Mouse (Mus musculus) forebrain, embryonic 12.5 days (tissue): ENCODE measurements at regions not wholly inside any gene's neighbourhood (a gene's known extent, or its start where the extent isn't known, plus 50 kb on each side); places are given as distances from the start of the nearest gene placed in this dataset.
"Not testable (repeated sequence)": the region's sequence is repeated elsewhere in the genome, so short reads cannot be mapped to it uniquely, and the experiment has no call there.

Source experiments
- ATAC-seq: fragments of 200-750 bp; cut with Nextera tagmentation; 2 replicates; pipeline ENCODE4 v1.8.0; 2017; ENCODE audit warnings: moderate TSS enrichment; ENCODE audit not compliant: low FRiP score
- H3K27ac ChIP-seq: fragments of 300-500 bp; sonication (generic); 2 replicates; pipeline ENCODE4 v1.5.1; 2016; ENCODE audit warnings: mild to moderate bottlenecking
- H3K27me3 ChIP-seq: fragments of 300-500 bp; sonication (generic); 2 replicates; pipeline ENCODE4 v1.6.1; 2016; ENCODE audit warnings: mild to moderate bottlenecking
- H3K36me3 ChIP-seq: fragments of 300-500 bp; sonication (generic); replicated peaks from 2 replicates; pipeline ENCODE4 v1.6.1; 2016; ENCODE audit warnings: mild to moderate bottlenecking
- H3K4me1 ChIP-seq: fragments of 300-500 bp; sonication (generic); 2 replicates; pipeline ENCODE4 v1.6.1; 2016
- H3K4me2 ChIP-seq: fragments of 300-500 bp; sonication (generic); 2 replicates; pipeline ENCODE4 v1.6.1; 2016; ENCODE audit warnings: mild to moderate bottlenecking, moderate library complexity
- H3K4me3 ChIP-seq: fragments of 300-500 bp; sonication (generic); replicated peaks from 2 replicates; pipeline ENCODE4 v1.5.1; 2016; ENCODE audit warnings: mild to moderate bottlenecking
- H3K9ac ChIP-seq: fragments of 300-500 bp; sonication (generic); 2 replicates; pipeline ENCODE4 v1.6.1; 2016; ENCODE audit warnings: mild to moderate bottlenecking
- H3K9me3 ChIP-seq: fragments of 300-500 bp; sonication (generic); 2 replicates; pipeline ENCODE4 v1.6.1; 2016
- WGBS: fragments of 180-500 bp; shearing (Covaris S2); methylation state at CpG from one replicate; pipeline ENCODE4 v1.1.7; 2016; 5-methylcytosine and 5-hydroxymethylcytosine counted together

- Histone ChIP-seq H3K27me3 (no peaks in the 10 kb centered on the region), H3K4me2 (no peak overlapping the region), H3K27ac (no peak overlapping the region), H3K4me3 (no peak overlapping the region), H3K9ac (no peak overlapping the region), H3K36me3 (no peaks in the 10 kb centered on the region), H3K4me1 (no peaks in the 10 kb centered on the region), H3K9me3 (no peaks in the 10 kb centered on the region)
- 71% methylated on average over 8 of the region's 8 CpGs for WGBS
- ATAC-seq, result no peak
Observed at GRCm38 (mm10) chr15:90798056-90798455, 118.8 kb upstream of the Cpne8 start.

DNA sequence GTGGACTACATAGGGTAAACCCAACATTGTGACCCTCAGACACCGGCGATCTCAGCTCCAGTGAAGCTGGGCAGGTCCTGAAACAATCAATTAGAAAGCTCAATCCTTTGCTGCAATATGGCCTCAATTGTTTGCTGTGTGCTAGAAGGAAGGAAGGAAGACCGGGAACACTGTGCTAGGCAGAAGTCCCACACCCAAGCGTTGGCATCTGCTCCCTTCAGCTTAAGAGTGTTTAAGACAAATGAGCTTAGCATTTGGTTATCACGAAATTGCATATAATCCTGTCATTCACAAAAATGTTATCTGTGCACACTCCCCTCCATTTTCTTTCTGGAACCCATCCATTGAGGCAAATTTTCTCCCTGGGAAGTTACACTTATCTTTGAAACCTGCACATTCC is 110.7 kb upstream of the Cpne8 start:
- 81% methylated on average over 5 of the region's 5 CpGs for WGBS

DNA sequence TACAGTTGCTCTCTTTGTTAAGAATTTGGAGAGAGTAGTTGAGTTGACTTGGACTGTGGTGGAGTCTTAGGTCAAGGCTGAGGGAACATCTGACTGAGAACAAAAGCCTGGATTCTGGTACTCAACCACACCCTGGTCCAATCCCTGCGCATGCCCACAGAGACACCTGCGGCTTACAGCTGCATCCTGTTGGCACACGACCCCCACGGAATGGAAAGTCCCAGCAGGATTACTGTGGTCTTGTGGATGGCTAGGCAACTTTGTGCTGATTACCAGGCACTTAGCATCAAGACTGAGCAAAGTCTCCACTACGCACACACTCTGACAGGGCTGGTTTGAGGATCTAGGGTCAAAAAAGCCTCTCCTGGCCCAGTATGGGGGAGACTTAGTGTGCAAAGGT is 105.5 kb upstream of the Cpne8 start:
- Histone ChIP-seq H3K4me2 (no peak overlapping the region), H3K9me3 (no peaks in the 10 kb centered on the region), H3K36me3 (no peaks in the 10 kb centered on the region), H3K27me3 (no peaks in the 10 kb centered on the region), H3K4me1 (no peaks in the 10 kb centered on the region), H3K27ac (no peak overlapping the region), H3K9ac (no peak overlapping the region), H3K4me3 (no peak overlapping the region)
- 83% methylated on average over 5 of the region's 5 CpGs for WGBS
- ATAC-seq, result no peak

More for the DNA sequence above, 110.7 kb upstream of the Cpne8 start:
- Histone ChIP-seq H3K36me3 (no peaks in the 10 kb centered on the region), H3K9me3 (no peaks in the 10 kb centered on the region), H3K27ac (no peak overlapping the region), H3K9ac (no peak overlapping the region), H3K4me3 (no peak overlapping the region), H3K4me2 (no peak overlapping the region), H3K4me1 (no peaks in the 10 kb centered on the region), H3K27me3 (no peaks in the 10 kb centered on the region)
- no peak for ATAC-seq

GRCm38 (mm10) chr15:90767521-90767920 is 88.3 kb upstream of the Cpne8 start:
- Histone ChIP-seq H3K4me3 (no peak overlapping the region), H3K4me2 (no peak overlapping the region), H3K27ac (no peak overlapping the region), H3K9ac (no peak overlapping the region), H3K9me3 (no peaks in the 10 kb centered on the region), H3K36me3 (no peaks in the 10 kb centered on the region), H3K4me1 (0 out of 2 replicates have a peak, but pooled peaks cover 6% of the 10 kb centered on the region), H3K27me3 (no peaks in the 10 kb centered on the region)
- ATAC-seq, result no peak
- WGBS, result 72% methylated on average over 5 of the region's 5 CpGs

DNA sequence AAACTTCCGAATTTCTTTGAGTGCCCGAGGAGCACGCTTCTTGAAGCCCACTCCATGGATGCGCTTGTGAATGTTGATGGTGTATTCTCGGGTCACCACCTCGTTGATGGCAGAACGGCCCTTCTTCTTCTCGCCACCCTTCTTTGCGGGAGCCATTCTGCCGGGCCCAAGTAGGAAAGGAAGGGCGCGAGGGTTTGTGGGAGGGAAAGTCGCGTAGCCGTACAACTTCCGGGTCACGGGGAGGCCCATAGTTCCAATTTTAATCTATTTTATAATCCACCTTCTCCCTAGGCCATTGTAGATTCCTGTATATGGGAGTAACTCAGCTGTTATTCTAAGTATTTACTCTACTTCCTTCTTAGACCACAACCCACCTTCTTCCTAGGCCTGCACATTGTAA is 85.3 kb upstream of the Cpne8 start:
- H3K4me3 ChIP-seq, H3K4me2 ChIP-seq, H3K4me1 ChIP-seq, H3K9me3 ChIP-seq, H3K9ac ChIP-seq, H3K27ac ChIP-seq, H3K36me3 ChIP-seq, ATAC-seq, H3K27me3 ChIP-seq: not testable (repeated sequence)
- WGBS, result 95% methylated on average over 9 of the region's 17 CpGs

DNA sequence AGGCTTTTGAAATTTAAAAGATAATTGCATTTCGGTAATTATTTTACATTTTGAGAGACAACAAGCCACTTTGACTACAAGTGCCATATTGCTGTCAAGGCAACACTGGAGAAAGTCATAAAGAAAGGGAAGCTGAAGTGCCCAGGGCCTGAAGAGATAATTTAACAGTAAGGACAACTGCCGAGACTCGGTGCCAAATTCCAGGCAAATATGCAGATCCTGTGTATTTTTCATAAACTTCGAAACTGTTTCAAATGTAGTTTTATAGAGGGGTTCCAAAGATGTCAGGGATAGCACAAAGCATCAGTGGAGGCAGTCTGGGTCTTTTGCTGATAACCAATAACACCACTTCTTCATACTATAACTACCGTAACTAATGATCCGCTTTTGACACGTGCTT is 54.7 kb upstream of the Cpne8 start:
- H3K4me1 ChIP-seq, result no peaks in the 10 kb centered on the region
- no peak overlapping the region for H3K27ac ChIP-seq
- H3K9me3 ChIP-seq, result no peaks in the 10 kb centered on the region
- no peak overlapping the region for H3K4me2 ChIP-seq
- H3K27me3 ChIP-seq, result no peaks in the 10 kb centered on the region
- no peak overlapping the region for H3K4me3 ChIP-seq
- 90% methylated on average over 7 of the region's 7 CpGs for WGBS
- no peak overlapping the region for H3K9ac ChIP-seq
- ATAC-seq, result no peak
- H3K36me3 ChIP-seq, result no peaks in the 10 kb centered on the region
